Mouse (Mus musculus) ES-E14 (cell line): ENCODE measurements around the gene Col4a2.

Experiments used
- CHD2 ChIP-seq: IDR thresholded peaks from 2 replicates; pipeline ENCODE4 v1.6.1; 2014; ENCODE audit warnings: mild to moderate bottlenecking, low read depth, low read length, inconsistent platforms
- MAFK ChIP-seq: IDR thresholded peaks from 2 replicates; pipeline ENCODE4 v1.6.1; 2014; ENCODE audit warnings: mild to moderate bottlenecking, low read depth, low read length, inconsistent platforms; ENCODE audit not compliant: insufficient read depth
- ZC3H11A ChIP-seq: IDR thresholded peaks from 2 replicates; pipeline ENCODE4 v1.6.1; 2012; ENCODE audit warnings: low read depth, mild to moderate bottlenecking, inconsistent platforms, low read length, borderline replicate concordance

- TF ChIP-seq ZC3H11A, result no peak
- TF ChIP-seq MAFK, result no peak
- TF ChIP-seq CHD2, result no peak
Measured at GRCm38 (mm10) chr8:11423091-11423490, 110.5 kb downstream of the Col4a2 start.
